Mouse (Mus musculus): ENCODE measurements around the gene Prr12. TPM values are rescaled to one million over a fixed set of nuclear protein-coding genes. Genes with fewer than 3 reads are reported as not detected.

The Prr12 gene
- total RNA-seq, 2 experiments from 2014 or later = 67.3 to 67.9 TPM

Small RNAs within 50 kb of the gene (microRNA-seq; reads per million reads assigned to microRNA genes)
- gene Mir7054 = 2.7 to 5.4 reads per million in 2 experiments

Other genes starting within 250 kb of the Prr12 start
- 10 to 100 TPM; 29.6 to 36.7 TPM for gene Nup62, start 236.8 kb downstream of the Prr12 start, total RNA-seq (2021)
- 1 to 10 TPM; 1.5 to 1.8 TPM for gene Il4i1, start 236.5 kb downstream of the Prr12 start, total RNA-seq (2021)
- 10 to 100 TPM; 27.3 to 28.4 TPM for gene Atf5, start 236.2 kb downstream of the Prr12 start, total RNA-seq (2021)
- 10 to 100 TPM; 81.6 to 89.7 TPM for gene Akt1s1, start 203.9 kb downstream of the Prr12 start, total RNA-seq (2021)
- gene Tbc1d17, start 203.8 kb downstream of the Prr12 start, total RNA-seq (2021) = 10 to 100 TPM; 46.2 to 54.2 TPM
- 10 to 100 TPM; 32.3 to 33.3 TPM for gene Pnkp, start 195.7 kb downstream of the Prr12 start, total RNA-seq (2021)
- 100 to 1,000 TPM; 272 to 295 TPM for gene Ptov1, start 183.1 kb downstream of the Prr12 start, total RNA-seq (2021)
- 100 to 1,000 TPM; 106 to 111 TPM for gene Med25, start 160.2 kb downstream of the Prr12 start, total RNA-seq (2021)
- gene Fuz, start 156.8 kb downstream of the Prr12 start, total RNA-seq (2021) = 10 to 100 TPM; 21.0 to 21.4 TPM
- 100 to 1,000 TPM; 310 to 327 TPM for gene Ap2a1, start 123.4 kb downstream of the Prr12 start, total RNA-seq (2021)
- gene Tsks, start 109.7 kb downstream of the Prr12 start, total RNA-seq (2021) = under 1 TPM in 1 of 2 experiments, not detected in 1; 0.69 TPM
- gene Cpt1c, start 78.0 kb downstream of the Prr12 start, total RNA-seq (2021) = 100 to 1,000 TPM; 115 to 116 TPM
- 100 to 1,000 TPM; 163 to 195 TPM for gene Prmt1, start 66.3 kb downstream of the Prr12 start, total RNA-seq (2021)
- gene Irf3, start 55.2 kb downstream of the Prr12 start, total RNA-seq (2021) = 10 to 100 TPM; 33.8 to 46.5 TPM
- 1 to 10 TPM; 2.0 to 3.9 TPM for gene Bcl2l12, start 54.2 kb downstream of the Prr12 start, total RNA-seq (2021)
- gene Scaf1, start 36.5 kb downstream of the Prr12 start, total RNA-seq (2021) = 100 to 1,000 TPM; 153 to 158 TPM
- 10 to 100 TPM; 12.1 to 16.2 TPM for gene Rras, start 34.9 kb downstream of the Prr12 start, total RNA-seq (2021)
- gene Nosip, start 9.5 kb upstream of the Prr12 start, total RNA-seq (2021) = 10 to 100 TPM; 49.2 to 55.4 TPM
- gene Prrg2, start 9.8 kb upstream of the Prr12 start, total RNA-seq (2021) = 1 to 10 TPM; 5.3 to 7.4 TPM
- gene Rcn3, start 39.3 kb upstream of the Prr12 start, total RNA-seq (2021) = 10 to 100 TPM; 10.3 to 13.8 TPM
- 10 to 100 TPM; 17.1 to 20.9 TPM for gene Fcgrt, start 51.0 kb upstream of the Prr12 start, total RNA-seq (2021)
- 100 to 1,000 TPM; 427 to 461 TPM for gene Rps11, start 71.6 kb upstream of the Prr12 start, total RNA-seq (2021)
- gene Rpl13a, start 75.9 kb upstream of the Prr12 start, total RNA-seq (2021) = 100 to 1,000 TPM; 736 to 824 TPM
- under 1 TPM in 1 of 2 experiments, not detected in 1; 0.39 TPM for gene Gm45713, start 83.3 kb upstream of the Prr12 start, total RNA-seq (2021)
- 1 to 10 TPM; 4.5 to 5.8 TPM for gene Flt3l, start 83.6 kb upstream of the Prr12 start, total RNA-seq (2021)
- gene Pih1d1, start 101.4 kb upstream of the Prr12 start, total RNA-seq (2021) = 10 to 100 TPM; 46.1 to 46.5 TPM
- 10 to 100 TPM; 14.0 to 15.9 TPM for gene Aldh16a1, start 101.7 kb upstream of the Prr12 start, total RNA-seq (2021)
- gene Slc17a7, start 111.1 kb upstream of the Prr12 start, total RNA-seq (2021) = 1,000 to 10,000 TPM; 1,582 to 1,636 TPM
- under 1 TPM in 1 of 2 experiments, not detected in 1; 0.26 TPM for gene Gfy, start 126.7 kb upstream of the Prr12 start, total RNA-seq (2021)
- not detected for gene Pth2, start 128.1 kb upstream of the Prr12 start, total RNA-seq (2021)
- gene Ccdc155, start 152.0 kb upstream of the Prr12 start, total RNA-seq (2021) = 1 to 10 TPM; 2.0 to 2.7 TPM
- 1 to 10 TPM; 2.6 to 3.3 TPM for gene Dkkl1, start 159.3 kb upstream of the Prr12 start, total RNA-seq (2021)
- 10 to 100 TPM in 1 of 2 experiments, 1 to 10 TPM in 1; 6.9 to 11.5 TPM for gene Tead2, start 162.9 kb upstream of the Prr12 start, total RNA-seq (2021)
- gene Cd37, start 186.2 kb upstream of the Prr12 start, total RNA-seq (2021) = 1 to 10 TPM; 4.0 TPM
- 1 to 10 TPM; 1.4 to 2.3 TPM for gene Slc6a16, start 188.2 kb upstream of the Prr12 start, total RNA-seq (2021)
- gene Slc6a21, start 224.6 kb upstream of the Prr12 start, total RNA-seq (2021) = not detected

Measured in layer of hippocampus, postnatal 14 days (tissue).